Mouse (Mus musculus) hindbrain, embryonic 13.5 days (tissue): ENCODE measurements around the gene Tbc1d4. TPM values are rescaled to one million over a fixed set of nuclear protein-coding genes. Genes with fewer than 3 reads are reported as not detected.

Source experiments
- ATAC-seq: fragments of 200-750 bp; cut with Nextera tagmentation; 2 replicates; pipeline ENCODE4 v1.8.0; 2017; ENCODE audit warnings: moderate TSS enrichment; ENCODE audit not compliant: low FRiP score
- H3K27ac ChIP-seq: fragments of 300-500 bp; sonication (generic); 2 replicates; pipeline ENCODE4 v1.5.1; 2015; ENCODE audit warnings: inconsistent platforms, mild to moderate bottlenecking, moderate library complexity
- H3K27me3 ChIP-seq: fragments of 300-500 bp; sonication (generic); 2 replicates; pipeline ENCODE4 v1.6.1; 2015; ENCODE audit warnings: mild to moderate bottlenecking, inconsistent platforms
- H3K36me3 ChIP-seq: fragments of 300-500 bp; sonication (generic); 2 replicates; pipeline ENCODE4 v1.6.1; 2015; ENCODE audit warnings: mild to moderate bottlenecking, inconsistent platforms
- H3K4me1 ChIP-seq: fragments of 300-500 bp; sonication (generic); replicated peaks from 2 replicates; pipeline ENCODE4 v1.6.1; 2015; ENCODE audit warnings: inconsistent platforms
- H3K4me2 ChIP-seq: fragments of 300-500 bp; sonication (generic); 2 replicates; pipeline ENCODE4 v1.6.1; 2015; ENCODE audit warnings: inconsistent platforms, mild to moderate bottlenecking, moderate library complexity
- H3K4me3 ChIP-seq: fragments of 300-500 bp; sonication (generic); 2 replicates; pipeline ENCODE4 v1.5.1; 2015; ENCODE audit warnings: mild to moderate bottlenecking, inconsistent platforms
- H3K9ac ChIP-seq: fragments of 300-500 bp; sonication (generic); 2 replicates; pipeline ENCODE4 v1.6.1; 2015; ENCODE audit warnings: mild to moderate bottlenecking, inconsistent platforms
- H3K9me3 ChIP-seq: fragments of 300-500 bp; sonication (generic); 2 replicates; pipeline ENCODE4 v1.6.1; 2016; ENCODE audit warnings: inconsistent platforms
- WGBS: fragments of 180-500 bp; shearing (Covaris S2); methylation state at CpG from one replicate; pipeline ENCODE4 v1.1.7; 2015; 5-methylcytosine and 5-hydroxymethylcytosine counted together
- polyA plus RNA-seq: library from polyadenylated mRNA; unstranded; fragments of >200 nt; fragmentation: Nextera tagmentation; extraction: Ambion mirVana; gene quantifications from 2 replicates; pipeline ENCODE4 v1.2.1, GENCODE M21; 2015

Gene Tbc1d4
- polyA plus RNA-seq, 1 experiment from 2014 or later, result 6.5 TPM

GRCm38 (mm10) chr14:101505805-101506204 lies 103.2 kb downstream of the Tbc1d4 start:
- Histone ChIP-seq H3K4me1 (no peaks in the 10 kb centered on the region), H3K4me3 (no peak overlapping the region), H3K36me3 (no peaks in the 10 kb centered on the region), H3K4me2 (no peak overlapping the region), H3K27me3 (no peaks in the 10 kb centered on the region), H3K9ac (no peak overlapping the region), H3K9me3 (no peaks in the 10 kb centered on the region), H3K27ac (no peak overlapping the region)
- no peak for ATAC-seq

GRCm38 (mm10) chr14:101504473-101505200 lies 104.4 kb downstream of the Tbc1d4 start:
- no peaks in the 10 kb centered on the region for H3K27me3 ChIP-seq
- ATAC-seq, result no peak
- H3K9ac ChIP-seq, result no peak overlapping the region
- no peak overlapping the region for H3K27ac ChIP-seq
- H3K9me3 ChIP-seq, result no peaks in the 10 kb centered on the region
- WGBS, result 93% methylated on average over 13 of the region's 13 CpGs
- no peak overlapping the region for H3K4me2 ChIP-seq
- H3K36me3 ChIP-seq, result no peaks in the 10 kb centered on the region
- H3K4me3 ChIP-seq, result no peak overlapping the region
- no peaks in the 10 kb centered on the region for H3K4me1 ChIP-seq

GRCm38 (mm10) chr14:101503168-101503961 lies 105.6 kb downstream of the Tbc1d4 start:
- Histone ChIP-seq H3K4me2 (no peak overlapping the region), H3K27me3 (no peaks in the 10 kb centered on the region), H3K36me3 (no peaks in the 10 kb centered on the region), H3K4me1 (no peaks in the 10 kb centered on the region), H3K27ac (no peak overlapping the region), H3K9ac (no peak overlapping the region), H3K4me3 (no peak overlapping the region), H3K9me3 (no peaks in the 10 kb centered on the region)
- no peak for ATAC-seq
- WGBS, result 89% methylated on average over 3 of the region's 3 CpGs

GRCm38 (mm10) chr14:101501868-101502267 lies 107.1 kb downstream of the Tbc1d4 start:
- Histone ChIP-seq H3K36me3 (no peaks in the 10 kb centered on the region), H3K27me3 (no peaks in the 10 kb centered on the region), H3K4me1 (no peaks in the 10 kb centered on the region), H3K4me3 (no peak overlapping the region), H3K9me3 (no peaks in the 10 kb centered on the region), H3K9ac (no peak overlapping the region), H3K4me2 (no peak overlapping the region), H3K27ac (no peak overlapping the region)
- no peak for ATAC-seq
- 87% methylated on average over 6 of the region's 6 CpGs for WGBS

- ATAC-seq, result no peak
- Histone ChIP-seq H3K4me1 (no peaks in the 10 kb centered on the region), H3K27ac (no peak overlapping the region), H3K36me3 (no peaks in the 10 kb centered on the region), H3K9ac (no peak overlapping the region), H3K9me3 (no peaks in the 10 kb centered on the region), H3K4me2 (no peak overlapping the region), H3K27me3 (no peaks in the 10 kb centered on the region), H3K4me3 (no peak overlapping the region)
- 71% methylated on average over 11 of the region's 11 CpGs for WGBS
Observed at GRCm38 (mm10) chr14:101501452-101501851, 107.5 kb downstream of the Tbc1d4 start.

- 69% methylated on average over 11 of the region's 11 CpGs for WGBS
- H3K4me3 ChIP-seq, result no peak overlapping the region
- no peak for ATAC-seq
- no peak overlapping the region for H3K4me2 ChIP-seq
- no peak overlapping the region for H3K27ac ChIP-seq
- no peaks in the 10 kb centered on the region for H3K27me3 ChIP-seq
- no peaks in the 10 kb centered on the region for H3K36me3 ChIP-seq
- no peaks in the 10 kb centered on the region for H3K4me1 ChIP-seq
- H3K9me3 ChIP-seq, result no peaks in the 10 kb centered on the region
- no peak overlapping the region for H3K9ac ChIP-seq
Observed at GRCm38 (mm10) chr14:101500826-101501225, 108.2 kb downstream of the Tbc1d4 start.

GRCm38 (mm10) chr14:101499838-101500237 lies 109.2 kb downstream of the Tbc1d4 start:
- WGBS, result 89% methylated on average over 1 of the region's 1 CpGs
- no peak for ATAC-seq
- H3K36me3 ChIP-seq, result no peaks in the 10 kb centered on the region
- no peak overlapping the region for H3K4me3 ChIP-seq
- H3K4me2 ChIP-seq, result no peak overlapping the region
- H3K9ac ChIP-seq, result no peak overlapping the region
- no peaks in the 10 kb centered on the region for H3K9me3 ChIP-seq
- H3K27me3 ChIP-seq, result no peaks in the 10 kb centered on the region
- no peak overlapping the region for H3K27ac ChIP-seq
- H3K4me1 ChIP-seq, result no peaks in the 10 kb centered on the region

- 56% methylated on average over 15 of the region's 15 CpGs for WGBS
- H3K36me3 ChIP-seq, result no peaks in the 10 kb centered on the region
- no peak overlapping the region for H3K9ac ChIP-seq
- no peak for ATAC-seq
- H3K4me2 ChIP-seq, result no peak overlapping the region
- H3K4me3 ChIP-seq, result no peak overlapping the region
- no peak overlapping the region for H3K27ac ChIP-seq
- no peaks in the 10 kb centered on the region for H3K4me1 ChIP-seq
- no peaks in the 10 kb centered on the region for H3K27me3 ChIP-seq
- H3K9me3 ChIP-seq, result no peaks in the 10 kb centered on the region
Observed at GRCm38 (mm10) chr14:101488264-101488810, 120.7 kb downstream of the Tbc1d4 start.

- Histone ChIP-seq H3K27me3 (no peaks in the 10 kb centered on the region), H3K4me2 (no peak overlapping the region), H3K4me3 (no peak overlapping the region), H3K27ac (no peak overlapping the region), H3K36me3 (no peaks in the 10 kb centered on the region), H3K4me1 (no peaks in the 10 kb centered on the region), H3K9ac (no peak overlapping the region), H3K9me3 (no peaks in the 10 kb centered on the region)
- ATAC-seq, result no peak
- 76% methylated on average over 3 of the region's 3 CpGs for WGBS
Observed at GRCm38 (mm10) chr14:101486550-101486949, 122.4 kb downstream of the Tbc1d4 start.

- Histone ChIP-seq H3K27me3 (no peaks in the 10 kb centered on the region), H3K9ac (no peak overlapping the region), H3K36me3 (no peaks in the 10 kb centered on the region), H3K9me3 (no peaks in the 10 kb centered on the region), H3K4me3 (no peak overlapping the region), H3K27ac (no peak overlapping the region), H3K4me1 (no peaks in the 10 kb centered on the region), H3K4me2 (no peak overlapping the region)
- 84% methylated on average over 4 of the region's 4 CpGs for WGBS
- ATAC-seq, result no peak
Observed at GRCm38 (mm10) chr14:101483230-101483629, 125.8 kb downstream of the Tbc1d4 start.

GRCm38 (mm10) chr14:101482270-101482669 lies 126.7 kb downstream of the Tbc1d4 start:
- no peak for ATAC-seq
- H3K27me3 ChIP-seq, result no peaks in the 10 kb centered on the region
- H3K4me1 ChIP-seq, result no peaks in the 10 kb centered on the region
- 44% methylated on average over 4 of the region's 4 CpGs for WGBS
- H3K9ac ChIP-seq, result no peak overlapping the region
- no peak overlapping the region for H3K27ac ChIP-seq
- no peaks in the 10 kb centered on the region for H3K9me3 ChIP-seq
- H3K36me3 ChIP-seq, result no peaks in the 10 kb centered on the region
- H3K4me2 ChIP-seq, result no peak overlapping the region
- no peak overlapping the region for H3K4me3 ChIP-seq

GRCm38 (mm10) chr14:101481165-101481564 lies 127.8 kb downstream of the Tbc1d4 start:
- 88% methylated on average over 7 of the region's 7 CpGs for WGBS
- ATAC-seq, result no peak
- H3K27ac ChIP-seq, result no peak overlapping the region
- no peaks in the 10 kb centered on the region for H3K27me3 ChIP-seq
- H3K4me1 ChIP-seq, result no peaks in the 10 kb centered on the region
- H3K9me3 ChIP-seq, result no peaks in the 10 kb centered on the region
- no peak overlapping the region for H3K4me2 ChIP-seq
- no peak overlapping the region for H3K9ac ChIP-seq
- H3K4me3 ChIP-seq, result no peak overlapping the region
- no peaks in the 10 kb centered on the region for H3K36me3 ChIP-seq
